Mouse (Mus musculus): ENCODE measurements around the gene Zscan4-ps2. TPM values are rescaled to one million over a fixed set of nuclear protein-coding genes. Genes with fewer than 3 reads are reported as not detected.
"Not testable (repeated sequence)": the region's sequence is repeated elsewhere in the genome, so short reads cannot be mapped to it uniquely, and the experiment has no call there.

The Zscan4-ps2 gene
- total RNA-seq (2014; rRNA removed) (not detected in 2 replicates), polyA plus RNA-seq (2015; fragmentation: Nextera tagmentation; extraction: Ambion mirVana) (not detected in 2 replicates)

DNA sequence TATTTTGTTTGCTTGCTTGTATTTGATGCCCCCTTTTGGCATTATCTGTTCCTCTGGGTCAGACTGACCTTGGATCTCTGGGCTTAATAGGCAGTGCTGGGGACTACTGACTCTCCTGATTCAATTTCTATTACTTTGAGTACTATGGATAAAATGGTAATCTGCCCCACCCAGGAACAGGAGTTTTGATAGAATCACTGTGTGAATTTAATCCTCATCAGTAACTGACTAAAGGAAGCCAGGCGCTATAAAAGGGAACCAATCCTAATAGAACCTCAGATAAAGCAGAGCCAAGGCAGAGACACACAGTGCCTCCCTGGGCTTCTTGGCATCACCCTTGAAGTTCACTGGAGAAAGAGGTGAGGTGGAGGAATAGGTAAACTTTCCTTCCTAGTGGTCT lies at the start of gene Zscan4-ps2:
TSS of gene Zscan4-ps2 (plus strand) at position 301 of the 400 bp plus-strand sequence.
- not testable (repeated sequence) for H3K4me1 ChIP-seq (ENCODE audit: insufficient read depth, low read length); DNase-seq (ENCODE audit: low spot score); ATAC-seq (ENCODE audit: low FRiP score); H3K9ac ChIP-seq (replicated peaks; ENCODE audit: low read length, poor library complexity, severe bottlenecking); H3K27ac ChIP-seq (ENCODE audit: low read depth, low read length); H3K36me3 ChIP-seq (ENCODE audit: insufficient read depth, low read length); H3K9me3 ChIP-seq (ENCODE audit: low read length); H3K4me3 ChIP-seq (ENCODE audit: low read depth, low read length); H3K4me2 ChIP-seq (ENCODE audit: low read depth, low read length, poor library complexity, severe bottlenecking); H3K27me3 ChIP-seq (ENCODE audit: insufficient read depth, low read length)
- WGBS: 83% methylated on average over 1 of the region's 1 CpGs

Other genes starting within 250 kb of the Zscan4-ps2 start
- not detected in 2 replicates for gene Zscan4e, start 203.6 kb upstream of the Zscan4-ps2 start, total RNA-seq (2014; rRNA removed)
- gene Zscan4e, start 203.6 kb upstream of the Zscan4-ps2 start, polyA plus RNA-seq (2015; fragmentation: Nextera tagmentation; extraction: Ambion mirVana): not detected in 2 replicates
- not detected in 2 replicates for gene Zscan4f, start 116.4 kb upstream of the Zscan4-ps2 start, total RNA-seq (2014; rRNA removed)
- not detected in 2 replicates for gene Zscan4f, start 116.4 kb upstream of the Zscan4-ps2 start, polyA plus RNA-seq (2015; fragmentation: Nextera tagmentation; extraction: Ambion mirVana)
- gene Zscan4-ps3, start 95.0 kb downstream of the Zscan4-ps2 start, total RNA-seq (2014; rRNA removed): not detected in 2 replicates
- not detected in 2 replicates for gene Zscan4-ps3, start 95.0 kb downstream of the Zscan4-ps2 start, polyA plus RNA-seq (2015; fragmentation: Nextera tagmentation; extraction: Ambion mirVana)
- not detected in 2 replicates for gene Vmn1r72, start 165.8 kb downstream of the Zscan4-ps2 start, total RNA-seq (2014; rRNA removed)
- gene Vmn1r72, start 165.8 kb downstream of the Zscan4-ps2 start, polyA plus RNA-seq (2015; fragmentation: Nextera tagmentation; extraction: Ambion mirVana): not detected in 2 replicates
- not detected in 2 replicates for gene Vmn1r73, start 216.0 kb downstream of the Zscan4-ps2 start, total RNA-seq (2014; rRNA removed)
- not detected in 2 replicates for gene Vmn1r73, start 216.0 kb downstream of the Zscan4-ps2 start, polyA plus RNA-seq (2015; fragmentation: Nextera tagmentation; extraction: Ambion mirVana)